Mouse (Mus musculus) intestine, postnatal 0 days (tissue): ENCODE measurements around the gene Serpina10. TPM values are rescaled to one million over a fixed set of nuclear protein-coding genes. Genes with fewer than 3 reads are reported as not detected.
"Not testable (repeated sequence)": the region's sequence is repeated elsewhere in the genome, so short reads cannot be mapped to it uniquely, and the experiment has no call there.

Experiments used
- ATAC-seq: fragments of 200-750 bp; cut with Nextera tagmentation; 2 replicates; pipeline ENCODE4 v1.8.0; 2017; ENCODE audit warnings: mild to moderate bottlenecking, moderate TSS enrichment, moderate library complexity
- H3K27ac ChIP-seq: fragments of 300-500 bp; sonication (generic); 2 replicates; pipeline ENCODE4 v1.5.1; 2014; ENCODE audit warnings: mild to moderate bottlenecking, low read depth, low read length, moderate library complexity
- H3K27me3 ChIP-seq: fragments of 300-500 bp; sonication (generic); replicated peaks from 2 replicates; pipeline ENCODE4 v1.6.1; 2014; ENCODE audit warnings: low read length, mixed read lengths; ENCODE audit not compliant: control insufficient read depth, insufficient read depth
- H3K36me3 ChIP-seq: fragments of 300-500 bp; sonication (generic); 2 replicates; pipeline ENCODE4 v1.6.1; 2014; ENCODE audit warnings: mild to moderate bottlenecking, moderate library complexity; ENCODE audit not compliant: control insufficient read depth, insufficient read depth
- H3K4me1 ChIP-seq: fragments of 300-500 bp; sonication (generic); replicated peaks from 2 replicates; pipeline ENCODE4 v1.6.1; 2014; ENCODE audit warnings: antibody characterized with exemption, low read length, mixed read lengths; ENCODE audit not compliant: control insufficient read depth, insufficient read depth
- H3K4me2 ChIP-seq: fragments of 300-500 bp; sonication (generic); replicated peaks from 2 replicates; pipeline ENCODE4 v1.6.1; 2014; ENCODE audit warnings: low read depth, mild to moderate bottlenecking, moderate library complexity
- H3K4me3 ChIP-seq: fragments of 300-500 bp; sonication (generic); 2 replicates; pipeline ENCODE4 v1.5.1; 2014; ENCODE audit warnings: low read depth, low read length
- H3K9ac ChIP-seq: fragments of 300-500 bp; sonication (generic); 2 replicates; pipeline ENCODE4 v1.6.1; 2014; ENCODE audit warnings: mild to moderate bottlenecking, low read depth, low read length
- H3K9me3 ChIP-seq: fragments of 300-500 bp; sonication (generic); 2 replicates; pipeline ENCODE4 v1.6.1; 2016; ENCODE audit warnings: mixed run types; ENCODE audit not compliant: control insufficient read depth
- CTCF ChIP-seq: sonication (generic); IDR thresholded peaks from 2 replicates; pipeline ENCODE4 v1.5.1; 2016; ENCODE audit warnings: low read depth, mild to moderate bottlenecking, control low read depth, antibody characterized with exemption, moderate library complexity
- WGBS: fragments of 180-500 bp; shearing (Covaris S2); extraction: QIAGEN DNeasy Blood & Tissue Kit; methylation state at CpG from one replicate; pipeline ENCODE4 v1.1.7; 2014; 5-methylcytosine and 5-hydroxymethylcytosine counted together
- polyA plus RNA-seq: library from polyadenylated mRNA; unstranded; fragments of >200 nt; fragmentation: Nextera tagmentation; extraction: Ambion mirVana; gene quantifications from 2 replicates; pipeline ENCODE4 v1.2.1, GENCODE M21; 2015

Serpina10 gene
- polyA plus RNA-seq: 0.10 and 0.21 TPM in 2 replicates

- Histone ChIP-seq H3K9me3 (no peaks in the 10 kb centered on the region), H3K4me2 (no peak within 1 kb of the TSS), H3K27me3 (no peaks in the 10 kb centered on the region), H3K9ac (no peak within 1 kb of the TSS), H3K27ac (no peak within 1 kb of the TSS), H3K4me1 (no peaks in the 10 kb centered on the region), H3K36me3 (no peaks in the 10 kb centered on the region), H3K4me3 (no peak within 1 kb of the TSS)
- 52% methylated on average over 3 of the region's 3 CpGs for WGBS
- ATAC-seq: no peak
- TF ChIP-seq CTCF: no peak
These were observed at the start of gene Serpina10 for GRCm38 (mm10) chr12:103631203-103631612. Gene Serpina10 (minus strand): TSS chr12:103631444.

GRCm38 (mm10) chr12:103679853-103680252 lies 48.6 kb upstream of the Serpina10 start:
- not testable (repeated sequence) for H3K27ac ChIP-seq, ATAC-seq

GRCm38 (mm10) chr12:103676039-103676438 lies 44.8 kb upstream of the Serpina10 start, which contains the start of gene Serpina16:
Gene Serpina16 (minus strand): TSS chr12:103676139.
- no peak within 1 kb of the TSS for H3K9ac ChIP-seq
- 100% methylated on average over 1 of the region's 1 CpGs for WGBS
- no peaks in the 10 kb centered on the region for H3K4me1 ChIP-seq
- no peak within 1 kb of the TSS for H3K4me2 ChIP-seq
- no peak within 1 kb of the TSS for H3K4me3 ChIP-seq
- no peak within 1 kb of the TSS for H3K27ac ChIP-seq
- H3K36me3 ChIP-seq: no peaks in the 10 kb centered on the region
- no peak for TF ChIP-seq CTCF
- H3K9me3 ChIP-seq: no peaks in the 10 kb centered on the region
- H3K27me3 ChIP-seq: no peaks in the 10 kb centered on the region
- no peak for ATAC-seq

More at GRCm38 (mm10) chr12:103679853-103680252, 48.6 kb upstream of the Serpina10 start:
- H3K9me3 ChIP-seq, H3K4me1 ChIP-seq, H3K36me3 ChIP-seq, H3K4me3 ChIP-seq, H3K27me3 ChIP-seq, H3K9ac ChIP-seq, H3K4me2 ChIP-seq: not testable (repeated sequence)
- 100% methylated on average over 1 of the region's 1 CpGs for WGBS

- ATAC-seq: no peak
- H3K27me3 ChIP-seq: no peaks in the 10 kb centered on the region
- H3K4me1 ChIP-seq: no peaks in the 10 kb centered on the region
- H3K36me3 ChIP-seq: no peaks in the 10 kb centered on the region
- H3K9ac ChIP-seq: no peak overlapping the region
- no peak overlapping the region for H3K4me2 ChIP-seq
- no peaks in the 10 kb centered on the region for H3K9me3 ChIP-seq
- H3K4me3 ChIP-seq: no peak overlapping the region
- 43% methylated on average over 2 of the region's 2 CpGs for WGBS
- no peak for TF ChIP-seq CTCF
- no peak overlapping the region for H3K27ac ChIP-seq
These were observed 41.9 kb upstream of the Serpina10 start for GRCm38 (mm10) chr12:103673179-103673578.

GRCm38 (mm10) chr12:103671483-103671882 lies 40.2 kb upstream of the Serpina10 start:
- Histone ChIP-seq H3K27me3 (no peaks in the 10 kb centered on the region), H3K9ac (no peak overlapping the region), H3K27ac (no peak overlapping the region), H3K4me3 (no peak overlapping the region), H3K36me3 (no peaks in the 10 kb centered on the region), H3K9me3 (no peaks in the 10 kb centered on the region), H3K4me2 (no peak overlapping the region), H3K4me1 (no peaks in the 10 kb centered on the region)
- 72% methylated on average over 3 of the region's 3 CpGs for WGBS
- ATAC-seq: no peak
- TF ChIP-seq CTCF: no peak

- H3K27ac ChIP-seq: no peak overlapping the region
- ATAC-seq: no peak
- no peak overlapping the region for H3K4me3 ChIP-seq
- no peaks in the 10 kb centered on the region for H3K27me3 ChIP-seq
- no peak overlapping the region for H3K4me2 ChIP-seq
- no peaks in the 10 kb centered on the region for H3K36me3 ChIP-seq
- TF ChIP-seq CTCF: no peak
- 67% methylated on average over 2 of the region's 2 CpGs for WGBS
- H3K4me1 ChIP-seq: no peaks in the 10 kb centered on the region
- no peaks in the 10 kb centered on the region for H3K9me3 ChIP-seq
- H3K9ac ChIP-seq: no peak overlapping the region
These were observed 39.7 kb upstream of the Serpina10 start for GRCm38 (mm10) chr12:103670964-103671363.

GRCm38 (mm10) chr12:103670344-103670743 lies 39.1 kb upstream of the Serpina10 start:
- Histone ChIP-seq H3K27ac (no peak overlapping the region), H3K9ac (no peak overlapping the region), H3K4me1 (no peaks in the 10 kb centered on the region), H3K36me3 (no peaks in the 10 kb centered on the region), H3K9me3 (no peaks in the 10 kb centered on the region), H3K4me2 (no peak overlapping the region), H3K4me3 (no peak overlapping the region), H3K27me3 (no peaks in the 10 kb centered on the region)
- WGBS: 76% methylated on average over 5 of the region's 5 CpGs
- TF ChIP-seq CTCF: no peak
- ATAC-seq: no peak
